Mouse (Mus musculus): ENCODE measurements around the gene Tenm4.

Tenm4 gene

GRCm38 (mm10) chr7:96203812-96204560, 32.9 kb downstream of the Tenm4 start:
- no peak for DNase-seq (ENCODE audit: low spot score in 2 of 2)

GRCm38 (mm10) chr7:96204809-96205350, 33.8 kb downstream of the Tenm4 start:
- no peak for DNase-seq (ENCODE audit: low spot score in 2 of 2)

- DNase-seq (ENCODE audit: low spot score in 2 of 2), result no peak
Measured at GRCm38 (mm10) chr7:96207071-96207470, 36.0 kb downstream of the Tenm4 start.

- peak in 1 of 2 experiments; percentile 49 for DNase-seq (ENCODE audit: low spot score in 2 of 2)
Measured at GRCm38 (mm10) chr7:96209783-96210524, 38.9 kb downstream of the Tenm4 start.

GRCm38 (mm10) chr7:96210525-96211369, 39.7 kb downstream of the Tenm4 start:
- DNase-seq (ENCODE audit: low spot score in 2 of 2), result peak in 1 of 2 experiments; percentile 44

GRCm38 (mm10) chr7:96211618-96212021, 40.6 kb downstream of the Tenm4 start:
- no peak for DNase-seq (ENCODE audit: low spot score in 2 of 2)

GRCm38 (mm10) chr7:96212224-96212591, 41.2 kb downstream of the Tenm4 start:
- DNase-seq (ENCODE audit: low spot score in 2 of 2), result peak in 1 of 2 experiments; percentile 8

GRCm38 (mm10) chr7:96212592-96213541, 41.8 kb downstream of the Tenm4 start:
- DNase-seq (ENCODE audit: low spot score in 2 of 2), result peak in 1 of 2 experiments; percentile 38

- no peak for DNase-seq (ENCODE audit: low spot score in 2 of 2)
Measured at GRCm38 (mm10) chr7:96213741-96214140, 42.7 kb downstream of the Tenm4 start.

GRCm38 (mm10) chr7:96214876-96215275, 43.8 kb downstream of the Tenm4 start:
- DNase-seq (ENCODE audit: low spot score in 2 of 2), result no peak

- DNase-seq (ENCODE audit: low spot score in 2 of 2), result no peak
Measured at GRCm38 (mm10) chr7:96215894-96216509, 45.0 kb downstream of the Tenm4 start.

- DNase-seq (ENCODE audit: low spot score in 2 of 2), result no peak
Measured at GRCm38 (mm10) chr7:96219386-96219785, 48.3 kb downstream of the Tenm4 start.

GRCm38 (mm10) chr7:96220647-96221046, 49.6 kb downstream of the Tenm4 start:
- no peak for DNase-seq (ENCODE audit: low spot score in 2 of 2)

GRCm38 (mm10) chr7:96222569-96222968, 51.5 kb downstream of the Tenm4 start:
- no peak for DNase-seq (ENCODE audit: low spot score in 2 of 2)

GRCm38 (mm10) chr7:96228562-96229268, 57.7 kb downstream of the Tenm4 start:
- no peak for DNase-seq (ENCODE audit: low spot score in 2 of 2)

- DNase-seq (ENCODE audit: low spot score in 2 of 2), result no peak
Measured at GRCm38 (mm10) chr7:96230006-96230719, 59.1 kb downstream of the Tenm4 start.

- no peak for DNase-seq (ENCODE audit: low spot score in 2 of 2)
Measured at GRCm38 (mm10) chr7:96230720-96231241, 59.7 kb downstream of the Tenm4 start.

GRCm38 (mm10) chr7:96235847-96236246, 64.8 kb downstream of the Tenm4 start:
- no peak for DNase-seq (ENCODE audit: low spot score in 2 of 2)

- no peak for DNase-seq (ENCODE audit: low spot score in 2 of 2)
Measured at GRCm38 (mm10) chr7:96240661-96241060, 69.6 kb downstream of the Tenm4 start.
